Comparison of ENCODE assay signal across 8 mouse cellular contexts in the genomic region with DNA sequence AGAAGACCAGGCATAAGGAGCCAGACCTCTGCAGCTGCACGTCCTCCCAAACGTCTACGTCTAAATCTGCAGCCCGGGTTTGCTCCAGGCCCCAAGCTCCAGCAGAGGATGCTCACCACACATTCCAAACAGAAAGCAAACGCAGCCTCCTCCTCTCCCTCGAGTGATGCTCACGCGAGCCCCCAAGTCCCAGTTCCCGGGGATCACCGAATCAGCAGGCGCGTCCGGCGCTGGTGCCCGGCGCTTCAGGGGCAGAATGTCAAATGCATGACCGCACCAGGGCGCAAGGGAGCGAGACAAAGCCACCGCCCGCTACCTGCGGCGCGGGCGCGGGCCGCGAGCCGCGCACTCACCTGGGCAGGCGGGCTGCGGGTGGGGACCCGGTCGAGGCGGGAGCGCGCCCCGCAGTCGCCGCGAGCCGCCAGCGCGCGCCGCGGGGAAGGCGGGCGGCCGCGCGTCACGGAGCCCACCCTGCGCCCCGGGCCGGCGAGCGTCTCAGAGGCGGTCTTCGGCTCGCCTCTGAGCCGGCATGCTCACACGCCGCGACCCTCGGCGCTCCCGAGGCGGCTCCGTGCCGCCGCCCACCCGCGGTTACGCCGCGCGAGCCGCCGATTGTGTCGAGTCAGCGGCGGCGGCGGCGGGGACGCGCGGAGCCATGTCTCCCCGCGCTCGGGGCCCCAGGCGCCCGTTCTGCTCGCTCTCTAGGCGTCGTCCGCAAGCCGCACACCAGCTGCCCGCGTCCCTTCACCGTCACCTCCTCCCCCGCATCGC. TPM values are rescaled to one million over a fixed set of nuclear protein-coding genes. Genes with fewer than 3 reads are reported as not detected.
A peak's percentile ranks its signal among the peaks of the same experiment; 100 is the strongest.
DNase-seq lines count a peak whose midpoint lies in the region; ATAC-seq lines count a peak whose summit lies in the region.

No protein-coding gene starts in this region.

- peak; percentile 92 for ATAC-seq in hindbrain, embryonic 12.5 days (ENCODE audit: low FRiP score)

- H3K36me3 ChIP-seq in hindbrain, embryonic 12.5 days, result no peaks in the 10 kb centered on the region

- H3K9me3 ChIP-seq in hindbrain, embryonic 12.5 days (replicated peaks), result no peaks in the 10 kb centered on the region

- H3K27ac ChIP-seq in hindbrain, embryonic 12.5 days, result peak overlapping the region; percentile 95

- 0% methylated on average over 63 of the region's 104 CpGs for WGBS in hindbrain, embryonic 12.5 days

- peak overlapping the region; percentile 64 for H3K4me2 ChIP-seq in hindbrain, embryonic 12.5 days (replicated peaks)

- DNase-seq in WW6 (ENCODE audit: low read depth, low spot score) (peak; percentile 55), adipocyte (ENCODE audit: low spot score) (no peak)
- peak; percentile 76 to 81 for DNase-seq in cerebellum, postnatal 14 days
- DNase-seq in frontal cortex, postnatal 25 days (ENCODE audit: low spot score in 2 of 2), result peak; percentile 40 to 58
- peak; percentile 70 for DNase-seq in left cerebral cortex, adult 11 months (ENCODE audit: low spot score)
- DNase-seq in lung, postnatal 25 days (ENCODE audit: low spot score), result peak; percentile 7
- DNase-seq in right cerebral cortex, postnatal 10 days (ENCODE audit: low spot score in 2 of 2), result peak; percentile 77 to 86

- peaks cover 9% of the 10 kb centered on the region; the same call in 1 of the 2 replicates for H3K4me1 ChIP-seq in hindbrain, embryonic 12.5 days

- H3K4me3 ChIP-seq in hindbrain, embryonic 12.5 days, result peak overlapping the region; percentile 82

- H3K9ac ChIP-seq in hindbrain, embryonic 12.5 days, result peak overlapping the region; percentile 87

- no peaks in the 10 kb centered on the region for H3K27me3 ChIP-seq in hindbrain, embryonic 12.5 days

RNA-seq across cellular contexts. Expression of a gene that starts 0.6 kb away (rescaled TPM):
- polyA plus RNA-seq in hindbrain, embryonic 12.5 days (2016; fragmentation: Nextera tagmentation; extraction: Ambion mirVana), result 8.0 and 8.7 TPM in 2 replicates

RNA-seq across cellular contexts. Expression of a gene that starts 56.1 kb away (rescaled TPM):
- 0.79 and 1.0 TPM in 2 replicates for polyA plus RNA-seq in hindbrain, embryonic 12.5 days (2016; fragmentation: Nextera tagmentation; extraction: Ambion mirVana)
